Mouse (Mus musculus) hindbrain, embryonic 12.5 days (tissue): ENCODE results near the gene Ccr9. TPM values are rescaled to one million over a fixed set of nuclear protein-coding genes. Genes with fewer than 3 reads are reported as not detected.
A peak's percentile ranks its signal among the peaks of the same experiment; 100 is the strongest.
"Not testable (repeated sequence)": the region's sequence is repeated elsewhere in the genome, so short reads cannot be mapped to it uniquely, and the experiment has no call there.

ENCODE experiments used
- ATAC-seq: fragments of 200-750 bp; cut with Nextera tagmentation; 2 replicates; pipeline ENCODE4 v1.8.0; 2017; ENCODE audit warnings: moderate TSS enrichment; ENCODE audit not compliant: low FRiP score
- H3K27ac ChIP-seq: fragments of 300-500 bp; sonication (generic); 2 replicates; pipeline ENCODE4 v1.5.1; 2016; ENCODE audit warnings: mild to moderate bottlenecking
- H3K27me3 ChIP-seq: fragments of 300-500 bp; sonication (generic); 2 replicates; pipeline ENCODE4 v1.6.1; 2016; ENCODE audit warnings: mild to moderate bottlenecking
- H3K36me3 ChIP-seq: fragments of 300-500 bp; sonication (generic); 2 replicates; pipeline ENCODE4 v1.6.1; 2016; ENCODE audit warnings: mild to moderate bottlenecking
- H3K4me1 ChIP-seq: fragments of 300-500 bp; sonication (generic); 2 replicates; pipeline ENCODE4 v1.6.1; 2016
- H3K4me2 ChIP-seq: fragments of 300-500 bp; sonication (generic); replicated peaks from 2 replicates; pipeline ENCODE4 v1.6.1; 2016; ENCODE audit warnings: mild to moderate bottlenecking
- H3K4me3 ChIP-seq: fragments of 300-500 bp; sonication (generic); 2 replicates; pipeline ENCODE4 v1.5.1; 2016; ENCODE audit warnings: mild to moderate bottlenecking
- H3K9ac ChIP-seq: fragments of 300-500 bp; sonication (generic); 2 replicates; pipeline ENCODE4 v1.6.1; 2016; ENCODE audit warnings: mild to moderate bottlenecking, moderate library complexity
- H3K9me3 ChIP-seq: fragments of 300-500 bp; sonication (generic); replicated peaks from 2 replicates; pipeline ENCODE4 v1.6.1; 2016; ENCODE audit warnings: mild to moderate bottlenecking
- WGBS: fragments of 180-500 bp; shearing (Covaris S2); methylation state at CpG from one replicate; pipeline ENCODE4 v1.1.7; 2016; 5-methylcytosine and 5-hydroxymethylcytosine counted together
- polyA plus RNA-seq: library from polyadenylated mRNA; unstranded; fragments of >200 nt; fragmentation: Nextera tagmentation; extraction: Ambion mirVana; gene quantifications from 2 replicates; pipeline ENCODE4 v1.2.1, GENCODE M21; 2016

Ccr9 gene
- polyA plus RNA-seq, 1 experiment from 2014 or later: 0.25 TPM

- WGBS: 87% methylated on average over 18 of the region's 18 CpGs
- not testable (repeated sequence) for H3K4me3 ChIP-seq, H3K9ac ChIP-seq, H3K9me3 ChIP-seq, H3K4me1 ChIP-seq, H3K36me3 ChIP-seq, ATAC-seq, H3K27ac ChIP-seq, H3K27me3 ChIP-seq, H3K4me2 ChIP-seq
Observed at GRCm38 (mm10) chr9:123659986-123660676, 18.1 kb upstream of the Ccr9 start.

- no peak overlapping the region for H3K27ac ChIP-seq
- no peak overlapping the region for H3K4me3 ChIP-seq
- H3K4me2 ChIP-seq: no peak overlapping the region
- no peaks in the 10 kb centered on the region for H3K36me3 ChIP-seq
- 59% methylated on average over 5 of the region's 5 CpGs for WGBS
- H3K4me1 ChIP-seq: no peaks in the 10 kb centered on the region
- no peak overlapping the region for H3K9ac ChIP-seq
- no peaks in the 10 kb centered on the region for H3K9me3 ChIP-seq
- H3K27me3 ChIP-seq: no peaks in the 10 kb centered on the region
- no peak for ATAC-seq
Observed at GRCm38 (mm10) chr9:123665645-123666044, 12.6 kb upstream of the Ccr9 start.

GRCm38 (mm10) chr9:123679198-123679597 lies 959 bp downstream of the Ccr9 start:
- Histone ChIP-seq H3K27ac (no peak overlapping the region), H3K4me2 (peak overlapping the region; percentile 70), H3K9me3 (no peaks in the 10 kb centered on the region), H3K9ac (no peak overlapping the region), H3K36me3 (no peaks in the 10 kb centered on the region), H3K27me3 (peaks cover 51% of the 10 kb centered on the region), H3K4me1 (peaks cover 7% of the 10 kb centered on the region), H3K4me3 (peak overlapping the region; percentile 42; the same call in 1 of the 2 replicates)
- WGBS: 28% methylated on average over 2 of the region's 2 CpGs
- ATAC-seq: no peak

- H3K4me3 ChIP-seq: no peak overlapping the region
- no peak overlapping the region for H3K9ac ChIP-seq
- no peak overlapping the region for H3K4me2 ChIP-seq
- H3K27me3 ChIP-seq: peaks cover 19% of the 10 kb centered on the region
- peaks cover under 1% of the 10 kb centered on the region for H3K4me1 ChIP-seq
- H3K9me3 ChIP-seq: no peaks in the 10 kb centered on the region
- no peaks in the 10 kb centered on the region for H3K36me3 ChIP-seq
- H3K27ac ChIP-seq: no peak overlapping the region
- WGBS: 64% methylated on average over 3 of the region's 3 CpGs
- no peak for ATAC-seq
Observed at GRCm38 (mm10) chr9:123683704-123684103, 5.5 kb downstream of the Ccr9 start.

- no peaks in the 10 kb centered on the region for H3K27me3 ChIP-seq
- WGBS: 68% methylated on average over 5 of the region's 5 CpGs
- no peak overlapping the region for H3K27ac ChIP-seq
- H3K4me1 ChIP-seq: no peaks in the 10 kb centered on the region
- no peak overlapping the region for H3K4me2 ChIP-seq
- H3K4me3 ChIP-seq: no peak overlapping the region
- H3K36me3 ChIP-seq: no peaks in the 10 kb centered on the region
- H3K9me3 ChIP-seq: no peaks in the 10 kb centered on the region
- H3K9ac ChIP-seq: no peak overlapping the region
- no peak for ATAC-seq
Observed at GRCm38 (mm10) chr9:123686206-123686605, 8.0 kb downstream of the Ccr9 start.

GRCm38 (mm10) chr9:123688227-123688626 lies 10.0 kb downstream of the Ccr9 start:
- Histone ChIP-seq H3K27me3 (no peaks in the 10 kb centered on the region), H3K9me3 (no peaks in the 10 kb centered on the region), H3K4me1 (no peaks in the 10 kb centered on the region), H3K36me3 (peaks cover 12% of the 10 kb centered on the region), H3K4me2 (no peak overlapping the region), H3K4me3 (no peak overlapping the region), H3K27ac (no peak overlapping the region), H3K9ac (no peak overlapping the region)
- 74% methylated on average over 1 of the region's 1 CpGs for WGBS
- no peak for ATAC-seq

- Histone ChIP-seq H3K9me3 (no peaks in the 10 kb centered on the region), H3K27ac (no peak overlapping the region), H3K27me3 (no peaks in the 10 kb centered on the region), H3K9ac (no peak overlapping the region), H3K4me3 (no peak overlapping the region), H3K36me3 (peaks cover 24% of the 10 kb centered on the region), H3K4me1 (no peaks in the 10 kb centered on the region), H3K4me2 (no peak overlapping the region)
- ATAC-seq: no peak
- WGBS: 85% methylated on average over 3 of the region's 3 CpGs
Observed at GRCm38 (mm10) chr9:123695634-123696302, 17.5 kb downstream of the Ccr9 start.

GRCm38 (mm10) chr9:123701822-123702221 lies 23.6 kb downstream of the Ccr9 start:
- no peak for ATAC-seq
- WGBS: 91% methylated on average over 5 of the region's 5 CpGs
- H3K36me3 ChIP-seq: peaks cover 31% of the 10 kb centered on the region

GRCm38 (mm10) chr9:123709226-123709625 lies 31.0 kb downstream of the Ccr9 start:
- Histone ChIP-seq H3K4me3 (no peak overlapping the region), H3K9me3 (no peaks in the 10 kb centered on the region), H3K27ac (no peak overlapping the region), H3K36me3 (peaks cover 45% of the 10 kb centered on the region), H3K27me3 (no peaks in the 10 kb centered on the region), H3K4me2 (no peak overlapping the region), H3K4me1 (no peaks in the 10 kb centered on the region), H3K9ac (no peak overlapping the region)
- 51% methylated on average over 2 of the region's 2 CpGs for WGBS
- ATAC-seq: no peak

More at GRCm38 (mm10) chr9:123701822-123702221, 23.6 kb downstream of the Ccr9 start:
- Histone ChIP-seq H3K9ac (no peak overlapping the region), H3K27ac (no peak overlapping the region), H3K9me3 (no peaks in the 10 kb centered on the region), H3K27me3 (no peaks in the 10 kb centered on the region), H3K4me2 (no peak overlapping the region), H3K4me1 (no peaks in the 10 kb centered on the region), H3K4me3 (no peak overlapping the region)

GRCm38 (mm10) chr9:123713111-123713510 lies 34.9 kb downstream of the Ccr9 start:
- H3K4me2 ChIP-seq: no peak overlapping the region
- H3K9me3 ChIP-seq: no peaks in the 10 kb centered on the region
- WGBS: 91% methylated on average over 2 of the region's 2 CpGs
- peaks cover 6% of the 10 kb centered on the region for H3K4me1 ChIP-seq
- ATAC-seq: no peak
- H3K36me3 ChIP-seq: peaks cover 30% of the 10 kb centered on the region
- H3K27me3 ChIP-seq: no peaks in the 10 kb centered on the region
- H3K4me3 ChIP-seq: no peak overlapping the region
- H3K27ac ChIP-seq: no peak overlapping the region
- H3K9ac ChIP-seq: no peak overlapping the region

- peak overlapping the region; percentile 71 for H3K4me2 ChIP-seq
Observed at GRCm38 (mm10) chr9:123716301-123716700, 38.1 kb downstream of the Ccr9 start.

GRCm38 (mm10) chr9:123717186-123718008 lies 39.2 kb downstream of the Ccr9 start, which contains the start of gene Lztfl1:
Lztfl1 (minus strand) TSS chr9:123717697.
- Histone ChIP-seq H3K9me3 (no peaks in the 10 kb centered on the region), H3K4me1 (peaks cover 6% of the 10 kb centered on the region), H3K4me2 (peak within 1 kb of the TSS; percentile 71), H3K36me3 (peaks cover 1% of the 10 kb centered on the region; the same call in 1 of the 2 replicates), H3K4me3 (peak within 1 kb of the TSS; percentile 89), H3K27me3 (no peaks in the 10 kb centered on the region), H3K9ac (peak within 1 kb of the TSS; percentile 82), H3K27ac (peak within 1 kb of the TSS; percentile 55; the same call in 1 of the 2 replicates)
- under 1% methylated on average over 55 of the region's 55 CpGs for WGBS
- peak; percentile 100 for ATAC-seq

More at GRCm38 (mm10) chr9:123716301-123716700, 38.1 kb downstream of the Ccr9 start:
- no peaks in the 10 kb centered on the region for H3K9me3 ChIP-seq
- 64% methylated on average over 3 of the region's 3 CpGs for WGBS
- no peaks in the 10 kb centered on the region for H3K27me3 ChIP-seq
- peaks cover 8% of the 10 kb centered on the region; the same call in 1 of the 2 replicates for H3K36me3 ChIP-seq
- ATAC-seq: no peak
- 0 out of 2 replicates have a peak overlapping the region, but pooled peaks have one; percentile 12 for H3K4me3 ChIP-seq
- no peak overlapping the region for H3K27ac ChIP-seq
- H3K4me1 ChIP-seq: peaks cover 6% of the 10 kb centered on the region
- 0 out of 2 replicates have a peak overlapping the region, but pooled peaks have one; percentile 32 for H3K9ac ChIP-seq
